Mouse (Mus musculus) MEL (cell line): ENCODE measurements at regions not wholly inside any gene's neighbourhood (a gene's known extent, or its start where the extent isn't known, plus 50 kb on each side); places are given as distances from the start of the nearest gene placed in this dataset.

ENCODE experiments used
- CTCF ChIP-seq, 3 experiments: IDR thresholded peaks in 2 of 3; conservative IDR thresholded peaks in 1 of 3; 2 replicates each; pipeline ENCODE4 v1.5.1; 2011 to 2012; ENCODE audit warnings: low read length in 3 of 3, low read depth in 2 of 3, mild to moderate bottlenecking in 2 of 3, improper control_type of control experiment in 1 of 3, inconsistent platforms in 1 of 3, mixed read lengths in 1 of 3, moderate library complexity in 1 of 3; ENCODE audit not compliant: control insufficient read depth in 1 of 3, insufficient read depth in 1 of 3, poor library complexity in 1 of 3, severe bottlenecking in 1 of 3
- E2F4 ChIP-seq: IDR thresholded peaks from 2 replicates; pipeline ENCODE4 v1.6.1; 2011; ENCODE audit warnings: low read depth, low read length, improper control_type of control experiment, borderline replicate concordance
- KAT2A ChIP-seq: conservative IDR thresholded peaks from 2 replicates; pipeline ENCODE4 v1.6.1; 2012; ENCODE audit warnings: low read depth, low read length, improper control_type of control experiment, inconsistent platforms
- MAFK ChIP-seq: IDR thresholded peaks from 2 replicates; pipeline ENCODE4 v1.6.1; 2011; ENCODE audit warnings: low read depth, mild to moderate bottlenecking, low read length, improper control_type of control experiment, borderline replicate concordance
- MAX ChIP-seq: IDR thresholded peaks from 2 replicates; pipeline ENCODE4 v1.6.1; 2011; ENCODE audit warnings: low read length, improper control_type of control experiment
- POLR2A ChIP-seq, 2 experiments: IDR thresholded peaks; 2 replicates each; pipeline ENCODE4 v1.6.1; 2011 to 2012; ENCODE audit warnings: low read length in 2 of 2, mild to moderate bottlenecking in 2 of 2, control low read depth in 1 of 2, improper control_type of control experiment in 1 of 2, low read depth in 1 of 2, moderate library complexity in 1 of 2; ENCODE audit not compliant: control insufficient read depth in 1 of 2, insufficient read depth in 1 of 2, poor library complexity in 1 of 2
- POLR2AphosphoS5 ChIP-seq: IDR thresholded peaks from 2 replicates; pipeline ENCODE4 v1.6.1; 2012; ENCODE audit warnings: low read depth, borderline replicate concordance, mild to moderate bottlenecking, inconsistent platforms, low read length, moderate library complexity, mixed read lengths
- SMC3 ChIP-seq: IDR thresholded peaks from 2 replicates; pipeline ENCODE4 v1.6.1; 2011; ENCODE audit warnings: low read depth, low read length, improper control_type of control experiment

GRCm38 (mm10) chr14:95645980-95646379, 235.1 kb upstream of the 4921530L21Rik start:
- TF ChIP-seq MAX (no peak), POLR2A (IDR thresholded peaks at IDR 0.05; ENCODE audit: control insufficient read depth in 1 of 2, insufficient read depth in 1 of 2, low read depth in 1 of 2, low read length in 2 of 2, poor library complexity in 1 of 2) (no peak), SMC3 (no peak), KAT2A (no peak), MAFK (no peak), CTCF (IDR thresholded peaks at IDR 0.05 in 2 of 3, conservative IDR thresholded peaks at IDR 0.05 in 1 of 3; ENCODE audit: control insufficient read depth in 1 of 3, insufficient read depth in 1 of 3, low read depth in 2 of 3, low read length in 3 of 3, poor library complexity in 1 of 3, severe bottlenecking in 1 of 3) (no peak), POLR2AphosphoS5 (no peak), E2F4 (no peak)
